Mouse (Mus musculus) adrenal gland, adult 18-20 months (tissue): Measurements from ENCODE around the gene S1pr4. TPM values are rescaled to one million over a fixed set of nuclear protein-coding genes. Genes with fewer than 3 reads are reported as not detected.
A peak's percentile ranks its signal among the peaks of the same experiment; 100 is the strongest.

Experiments
- DNase-seq, 2 experiments: peaks; one replicate each; pipeline ENCODE4 v3.0.0; 2021 to 2022; ENCODE audit warnings: low spot score in 2 of 2
- total RNA-seq, 2 experiments: library from RNA; stranded (reverse); gene quantifications; 1 replicate in 1 of 2; 2 replicates in 1 of 2; pipeline ENCODE4 v1.2.3; 2021

Gene S1pr4
- total RNA-seq, 2 experiments from 2014 or later, result 1.3 to 1.4 TPM

GRCm38 (mm10) chr10:81519978-81520365 lies 20.0 kb upstream of the S1pr4 start:
- no peak for DNase-seq

DNA sequence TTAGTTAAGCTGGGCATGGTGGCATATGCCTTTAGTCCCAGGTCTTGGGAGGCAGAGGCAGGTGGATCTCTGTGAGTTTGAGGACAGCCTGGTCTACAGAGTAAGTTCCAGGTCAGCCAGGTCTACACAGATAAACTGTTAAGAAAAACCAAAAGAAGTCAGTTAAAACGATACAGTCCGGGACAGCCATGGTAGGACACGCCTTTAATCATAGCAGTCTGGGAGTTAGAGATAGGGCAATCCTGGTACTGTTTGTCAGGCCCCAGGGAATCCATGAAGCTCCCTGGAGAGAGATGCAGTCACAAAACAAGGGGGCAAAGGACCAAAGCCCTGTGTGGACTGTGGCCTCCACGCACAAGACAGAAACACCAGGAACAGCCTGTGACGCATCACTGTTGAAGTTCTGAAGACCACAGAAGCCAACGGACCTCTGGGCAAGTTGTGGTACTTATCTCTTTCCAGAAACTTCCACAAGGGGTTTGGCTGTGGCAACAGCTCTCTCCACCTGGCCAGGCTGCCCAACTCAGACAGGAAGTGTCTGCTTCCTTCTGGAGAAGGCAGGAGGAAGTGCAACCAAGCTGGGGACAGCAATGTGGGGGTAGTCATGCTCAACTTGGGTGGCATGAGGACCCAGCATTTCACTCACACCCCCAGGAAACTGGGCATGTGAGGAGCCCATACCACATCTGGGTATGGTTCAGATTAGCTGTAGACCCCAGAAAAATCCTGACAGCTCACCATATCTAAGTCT lies 19.5 kb upstream of the S1pr4 start:
- DNase-seq, result no peak

DNA sequence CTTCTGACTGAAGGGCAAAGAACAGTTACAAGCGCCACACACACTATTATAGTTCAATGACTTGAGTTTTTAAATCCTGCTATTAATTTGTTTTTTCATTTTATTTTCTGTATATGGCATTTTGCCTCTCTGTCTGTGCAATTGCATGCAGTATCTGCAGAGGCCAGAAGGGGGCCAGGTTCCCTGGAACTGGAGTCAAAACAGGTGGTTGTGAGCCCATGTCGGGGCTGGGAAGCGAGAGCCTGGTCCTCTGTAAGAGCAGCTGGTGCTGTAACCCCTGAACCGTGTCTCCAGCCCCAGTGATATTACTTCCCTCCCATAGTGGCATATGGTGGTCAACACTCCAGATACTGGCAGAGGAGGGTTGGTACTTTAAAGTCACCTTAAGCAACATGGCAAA lies 18.6 kb upstream of the S1pr4 start:
- DNase-seq, result peak; percentile 72 to 76

GRCm38 (mm10) chr10:81517227-81517626 lies 17.3 kb upstream of the S1pr4 start:
- DNase-seq, result no peak

GRCm38 (mm10) chr10:81513798-81514197 lies 13.9 kb upstream of the S1pr4 start:
- DNase-seq, result no peak

DNA sequence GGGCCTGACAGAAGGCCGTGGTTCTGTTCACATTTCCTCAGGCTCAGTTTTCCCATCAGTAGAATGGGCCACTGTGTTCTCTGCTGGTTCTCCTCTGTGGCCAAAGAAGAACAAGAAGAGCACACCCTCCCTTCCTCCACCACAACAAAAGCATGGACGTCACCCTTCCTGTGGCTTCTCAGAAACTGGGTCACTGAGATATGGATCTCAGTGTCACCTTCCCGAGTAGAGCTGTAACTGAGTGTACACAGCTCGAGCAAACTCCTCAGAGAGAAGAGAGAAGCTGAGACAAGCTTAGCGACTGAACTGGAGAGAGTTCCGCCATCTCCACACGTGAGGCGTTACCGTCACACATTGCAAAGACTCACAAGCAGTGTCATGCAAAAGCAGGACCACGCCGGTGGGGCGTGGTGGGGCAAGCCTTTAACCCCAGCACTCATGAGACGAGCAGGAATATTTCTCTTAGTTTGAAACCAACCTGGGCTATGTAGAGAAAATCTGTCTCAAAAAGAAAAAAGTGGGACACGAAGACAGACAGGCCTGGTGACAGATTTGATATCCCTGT lies 10.4 kb upstream of the S1pr4 start:
- DNase-seq, result no peak

DNA sequence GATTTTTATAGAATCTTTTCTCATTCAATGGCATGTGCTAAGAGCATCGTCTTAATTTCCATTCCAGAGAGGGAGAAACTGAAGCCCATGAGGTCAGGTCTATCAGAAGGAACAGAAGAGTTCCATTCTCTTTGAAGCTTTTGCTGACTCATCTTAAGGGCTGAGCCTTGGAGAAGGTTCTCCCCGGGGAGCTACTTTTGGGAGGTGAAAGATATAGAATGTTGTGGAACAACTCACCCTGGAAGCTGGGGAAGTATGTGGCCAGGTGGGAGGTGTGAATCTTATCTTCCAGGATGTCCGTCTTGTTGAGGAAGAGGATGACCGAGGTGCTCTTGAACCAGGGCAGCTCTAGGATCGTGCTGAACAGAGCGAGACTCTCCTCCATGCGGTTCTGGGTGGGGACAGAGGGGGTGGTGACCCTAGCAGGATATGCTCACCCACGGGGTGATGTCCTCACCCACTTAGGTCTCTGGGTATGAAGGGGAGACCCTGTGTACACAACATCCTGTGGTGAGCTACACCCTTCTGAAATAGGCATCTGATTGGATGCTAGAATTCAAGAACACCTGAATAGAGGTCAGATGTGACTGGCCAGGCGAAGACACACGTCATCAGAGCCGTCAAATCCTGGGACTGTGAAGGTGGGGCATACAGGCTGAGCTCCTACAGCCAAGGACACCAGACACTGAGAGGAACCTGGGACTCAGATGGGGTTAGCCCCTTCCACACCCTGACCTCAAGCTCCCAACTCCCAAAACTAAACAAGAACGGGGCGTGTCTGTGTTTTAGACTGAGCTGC lies 8.0 kb upstream of the S1pr4 start:
- no peak for DNase-seq

- no peak for DNase-seq
Observed at GRCm38 (mm10) chr10:81507095-81507494, 7.2 kb upstream of the S1pr4 start.

DNA sequence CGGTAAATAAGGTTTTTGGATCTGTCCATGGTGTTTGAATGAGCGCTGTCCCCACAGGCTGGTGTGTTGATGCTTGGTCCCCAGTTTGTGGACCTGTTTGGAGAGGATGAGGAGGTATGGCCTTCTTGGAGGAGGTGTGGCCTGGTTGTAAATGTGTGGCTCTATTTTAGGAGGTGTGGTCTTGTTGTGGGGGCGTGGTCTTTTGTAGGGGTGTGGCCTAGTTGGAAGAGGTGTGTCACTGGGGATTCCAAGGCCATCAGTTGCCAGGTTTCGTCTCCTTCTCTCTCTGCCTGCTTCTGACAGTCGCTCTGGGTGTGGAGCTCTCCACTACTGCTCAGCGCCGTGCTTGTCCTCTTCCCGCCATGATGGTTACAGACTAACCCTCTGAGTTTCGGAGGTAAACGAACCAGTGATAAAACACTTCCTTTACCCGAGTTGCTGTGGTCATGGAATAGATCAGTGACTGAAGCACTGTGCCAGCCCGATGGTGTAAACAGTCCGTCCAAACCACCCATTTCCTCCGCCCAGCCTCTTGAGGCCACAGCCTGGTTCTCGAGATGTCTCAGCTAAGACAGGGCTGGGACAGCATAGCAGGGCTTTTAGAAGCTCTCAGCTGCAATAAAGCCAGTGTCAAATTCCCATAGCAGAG lies 5.2 kb upstream of the S1pr4 start:
- no peak for DNase-seq

- DNase-seq, result peak; percentile 96 to 97
Observed at GRCm38 (mm10) chr10:81502658-81503057, 2.7 kb upstream of the S1pr4 start.

- no peak for DNase-seq
Observed at GRCm38 (mm10) chr10:81501863-81502262, 1.9 kb upstream of the S1pr4 start.

DNA sequence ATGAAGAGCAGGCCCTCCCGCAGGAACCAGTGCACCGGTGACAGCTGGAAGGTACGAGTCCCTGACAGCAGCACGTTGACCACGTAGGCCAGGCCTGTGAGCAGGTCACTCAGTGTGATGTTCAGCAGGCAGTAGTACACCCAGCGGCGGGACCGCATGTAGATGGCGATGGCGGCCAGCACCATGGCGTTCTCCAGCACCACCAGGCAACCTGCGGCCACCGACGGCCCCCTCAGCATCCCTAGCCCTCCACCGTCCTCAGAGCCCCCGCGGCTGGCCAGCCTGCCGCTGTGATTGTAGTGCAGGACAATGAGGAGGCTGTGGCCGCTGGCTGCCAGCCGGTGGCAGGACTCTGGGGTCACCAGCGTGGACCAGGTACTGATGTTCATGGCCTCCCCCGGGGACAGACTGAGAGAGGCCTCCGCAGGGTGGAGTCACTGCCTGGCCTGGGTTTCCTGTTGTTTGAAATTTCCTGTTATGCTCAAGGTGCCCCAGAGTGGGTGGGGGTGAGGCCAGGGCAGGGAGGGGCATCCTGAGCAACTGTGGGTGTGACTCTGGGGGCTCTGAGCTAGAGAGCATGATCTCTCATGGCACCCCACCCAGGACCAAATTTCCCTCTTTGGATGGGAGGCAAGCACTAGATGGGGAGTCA lies 556 bp downstream of the S1pr4 start:
- DNase-seq, result no peak

GRCm38 (mm10) chr10:81498316-81499249 lies 1.3 kb downstream of the S1pr4 start:
- DNase-seq, result no peak

DNA sequence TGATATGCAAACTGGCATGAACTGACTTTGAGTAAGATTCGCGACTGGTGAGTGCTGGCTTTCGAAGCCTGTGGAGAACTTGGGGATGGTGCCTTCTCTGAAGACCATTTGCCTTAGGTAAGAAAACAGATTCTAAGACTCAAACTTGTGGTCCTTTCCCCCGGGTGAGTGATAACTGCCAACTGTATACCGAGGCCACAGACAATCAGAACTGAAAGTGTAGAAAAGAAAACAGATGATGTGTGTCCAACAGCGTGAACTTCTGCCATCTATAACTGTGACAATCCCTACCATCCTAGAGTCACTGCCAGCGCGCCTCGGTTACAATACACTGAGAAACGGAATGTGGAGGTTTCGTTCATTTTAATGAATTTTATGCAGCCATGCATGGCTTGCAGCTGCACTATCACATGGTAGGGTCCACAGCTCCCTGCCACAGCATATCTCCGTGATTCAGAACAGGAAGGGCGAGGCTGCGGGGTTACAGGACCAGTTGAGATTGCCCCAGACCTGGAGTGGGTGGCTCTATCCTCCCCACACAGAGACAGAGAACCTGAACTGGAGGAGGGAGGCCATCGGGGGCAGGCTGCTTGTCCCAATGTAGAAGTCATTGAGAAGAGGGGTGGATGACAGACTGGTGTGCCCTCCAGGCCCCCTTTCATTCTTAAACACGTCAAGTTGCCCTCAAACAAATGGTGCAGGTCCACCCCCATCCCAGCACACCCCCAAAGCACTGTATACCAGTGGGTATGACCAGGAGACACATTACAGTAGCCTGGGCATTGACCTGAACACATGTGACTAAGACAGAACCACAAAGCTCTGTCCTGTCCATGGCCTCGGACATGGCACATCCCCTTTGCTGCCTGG lies 2.3 kb downstream of the S1pr4 start:
- DNase-seq, result no peak

GRCm38 (mm10) chr10:81496969-81497368 lies 3.0 kb downstream of the S1pr4 start:
- no peak for DNase-seq

- peak; percentile 94 for DNase-seq
Observed at GRCm38 (mm10) chr10:81496264-81496901, 3.5 kb downstream of the S1pr4 start, which contains the start of gene Ncln. Gene Ncln (minus strand): TSS chr10:81496392.

GRCm38 (mm10) chr10:81495616-81496263 lies 4.2 kb downstream of the S1pr4 start:
- no peak for DNase-seq

- no peak for DNase-seq
Observed at GRCm38 (mm10) chr10:81495151-81495550, 4.8 kb downstream of the S1pr4 start.
